Mouse (Mus musculus) NIH3T3 (cell line): ENCODE measurements around the gene Rinl.

Experiments used
- DNase-seq: peaks from one replicate; pipeline ENCODE4 v3.0.0-alpha.2; 2012; ENCODE audit warnings: low read depth

Rinl gene

DNA sequence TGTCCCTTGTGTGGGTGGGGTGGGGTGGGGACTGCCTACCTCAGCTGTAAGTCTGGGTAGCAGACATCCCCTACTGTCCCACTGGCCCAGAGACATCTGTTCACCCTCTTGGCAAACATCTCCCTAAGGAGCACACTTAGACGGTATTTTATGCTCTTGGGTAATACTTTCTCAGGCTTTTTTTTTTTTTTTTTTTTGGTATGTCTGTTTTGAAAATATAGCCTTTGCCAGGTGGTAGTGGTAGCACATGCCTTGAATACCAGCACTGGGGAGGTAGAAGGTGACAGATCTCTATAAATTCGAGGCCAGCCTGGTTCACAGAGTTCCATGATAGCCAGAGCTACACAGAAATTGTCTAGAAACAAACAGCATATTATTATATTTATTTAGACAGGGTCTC is 35.2 kb downstream of the Rinl start:
- DNase-seq: no peak

DNA sequence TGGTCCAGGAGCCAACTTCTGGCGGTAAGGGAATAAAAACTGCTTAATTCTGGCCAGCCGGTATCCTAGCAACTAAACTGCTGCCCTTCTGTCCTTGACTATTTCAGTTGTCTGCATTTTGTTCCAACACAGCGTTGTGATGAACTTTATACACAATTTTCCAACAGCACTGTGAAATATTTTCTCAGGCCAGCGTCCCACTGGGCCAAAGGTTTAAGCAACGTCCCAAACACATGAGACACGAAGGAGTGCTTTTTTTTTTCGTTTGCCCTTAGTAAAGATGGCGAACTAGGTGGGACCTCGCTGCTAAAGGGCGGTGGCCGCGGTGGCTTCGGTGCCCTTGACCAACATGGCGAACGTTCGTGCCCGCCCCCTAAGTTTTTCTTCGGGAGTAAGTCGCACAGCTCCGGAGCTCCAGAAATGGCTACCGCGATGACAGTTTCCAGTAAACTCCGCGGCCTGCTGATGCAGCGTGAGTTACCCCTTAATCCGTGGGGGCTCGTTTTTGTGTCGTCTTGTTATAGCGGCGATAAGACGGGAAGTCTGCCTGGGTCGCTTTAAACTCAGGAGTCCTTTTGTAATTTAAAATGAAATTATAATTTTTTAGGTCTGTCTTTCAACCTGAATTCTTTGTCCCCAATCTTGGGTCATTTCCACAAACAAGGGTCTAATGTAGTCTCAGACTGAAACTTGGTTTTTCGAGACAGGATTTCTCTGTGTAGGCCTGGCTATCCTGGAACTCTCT is 36.3 kb downstream of the Rinl start, which contains the start of gene Ech1:
Ech1 (plus strand) TSS at position 277 of the 745 bp plus-strand sequence.
- peak; percentile 98 for DNase-seq

DNA sequence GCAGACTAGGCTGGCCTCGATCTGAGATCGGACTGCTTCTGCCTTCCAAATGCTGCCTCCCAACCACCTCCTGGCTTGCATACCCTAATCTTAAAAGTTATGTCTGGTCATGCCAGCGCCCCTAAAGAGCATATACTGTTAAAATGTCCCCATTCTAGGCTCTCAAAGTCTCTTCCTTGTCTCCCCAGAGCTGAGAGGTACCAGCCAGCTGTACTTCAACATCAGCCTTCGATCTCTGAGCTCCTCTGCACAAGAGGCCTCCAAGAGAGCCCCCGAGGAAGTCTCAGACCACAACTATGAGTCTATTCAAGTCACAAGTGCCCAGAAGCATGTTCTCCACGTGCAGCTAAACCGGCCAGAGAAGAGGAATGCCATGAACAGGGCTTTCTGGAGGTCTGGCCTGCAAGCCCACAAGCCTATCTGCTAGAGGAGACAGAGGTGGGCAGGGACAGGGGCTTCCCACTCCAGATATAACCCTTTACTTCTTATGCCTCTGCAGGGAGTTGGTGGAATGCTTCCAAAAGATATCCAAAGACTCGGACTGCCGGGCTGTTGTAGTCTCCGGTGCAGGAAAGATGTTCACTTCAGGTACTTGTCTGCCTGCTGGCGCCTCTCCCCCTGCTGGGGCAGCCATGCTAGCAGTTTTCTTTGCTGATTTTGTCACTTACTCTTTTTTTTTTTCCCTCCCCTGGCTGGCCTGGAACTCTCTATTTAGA is 37.1 kb downstream of the Rinl start:
- peak; percentile 72 for DNase-seq

DNA sequence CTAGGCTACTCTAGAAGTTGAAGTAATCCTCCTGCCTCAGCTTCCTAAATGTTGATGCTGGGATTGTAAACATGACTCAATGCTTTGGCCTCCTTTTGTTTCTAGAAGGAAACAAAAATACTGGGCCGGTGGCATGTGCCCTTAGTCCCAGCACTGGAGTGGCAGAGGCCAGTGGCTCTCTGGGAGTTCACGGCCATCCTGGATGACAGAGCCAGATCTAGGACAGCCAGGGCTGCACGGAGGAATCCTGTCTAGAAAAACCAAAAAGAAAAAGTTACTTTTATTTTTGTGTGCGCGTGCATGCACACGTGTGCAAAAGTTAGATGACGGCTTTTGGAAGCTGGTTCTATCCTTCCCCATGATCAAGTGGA is 37.6 kb downstream of the Rinl start:
- DNase-seq: no peak

DNA sequence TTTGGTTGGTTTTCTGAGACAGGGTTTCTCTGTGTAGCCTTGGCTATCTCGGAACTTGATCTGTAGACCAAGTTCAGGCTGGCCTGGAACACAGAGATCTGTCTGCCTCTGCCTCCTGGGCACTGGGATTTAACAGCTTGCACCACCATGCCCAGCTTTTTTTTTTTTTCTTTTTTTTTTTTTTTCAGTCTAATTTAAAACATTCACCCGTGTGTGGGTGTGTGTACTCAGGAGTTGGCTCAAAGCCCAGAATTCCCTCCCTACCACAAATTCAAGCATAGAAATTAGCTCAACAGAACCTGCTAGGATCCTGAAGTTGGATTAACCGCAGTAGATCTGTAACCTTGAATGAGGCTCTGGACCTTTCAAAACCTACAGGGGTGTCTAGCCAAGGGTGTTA is 38.6 kb downstream of the Rinl start:
- peak; percentile 90 for DNase-seq

DNA sequence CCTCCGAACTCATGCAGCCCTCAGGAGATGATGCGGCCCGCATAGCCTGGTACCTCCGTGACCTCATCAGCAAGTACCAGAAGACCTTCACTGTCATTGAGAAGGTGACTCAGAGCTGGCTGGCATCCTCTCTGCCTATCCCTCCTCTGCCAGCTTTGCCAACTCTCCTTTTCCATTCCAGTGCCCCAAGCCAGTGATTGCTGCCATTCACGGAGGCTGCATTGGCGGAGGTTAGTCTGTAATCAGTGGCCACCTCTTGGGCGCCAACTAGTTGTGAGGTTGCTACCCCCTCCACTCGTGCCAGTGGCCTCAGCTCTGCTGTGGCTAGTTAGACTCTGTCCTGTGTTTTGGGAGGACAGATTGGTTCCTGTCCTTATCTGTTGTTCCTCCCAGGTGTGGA is 41.1 kb downstream of the Rinl start:
- no peak for DNase-seq

DNA sequence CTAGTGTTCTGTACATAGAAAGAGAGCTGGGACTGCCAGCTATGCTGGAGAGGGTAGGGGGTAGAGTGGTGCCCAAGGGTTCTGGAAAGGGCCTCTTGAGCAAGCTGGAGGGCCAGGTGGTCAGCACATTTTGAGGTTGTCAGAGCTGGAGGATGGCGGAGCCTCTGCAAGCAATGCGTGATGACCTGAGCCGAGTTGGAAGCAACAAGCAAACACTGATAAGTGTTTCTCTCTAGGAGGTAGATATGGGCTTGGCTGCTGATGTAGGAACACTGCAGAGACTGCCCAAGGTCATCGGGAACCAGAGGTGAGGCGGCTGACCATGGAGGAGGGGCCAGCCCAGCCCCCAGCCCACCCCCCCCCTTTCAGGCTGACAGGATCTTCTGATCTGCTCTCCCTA is 42.2 kb downstream of the Rinl start:
- no peak for DNase-seq

DNA sequence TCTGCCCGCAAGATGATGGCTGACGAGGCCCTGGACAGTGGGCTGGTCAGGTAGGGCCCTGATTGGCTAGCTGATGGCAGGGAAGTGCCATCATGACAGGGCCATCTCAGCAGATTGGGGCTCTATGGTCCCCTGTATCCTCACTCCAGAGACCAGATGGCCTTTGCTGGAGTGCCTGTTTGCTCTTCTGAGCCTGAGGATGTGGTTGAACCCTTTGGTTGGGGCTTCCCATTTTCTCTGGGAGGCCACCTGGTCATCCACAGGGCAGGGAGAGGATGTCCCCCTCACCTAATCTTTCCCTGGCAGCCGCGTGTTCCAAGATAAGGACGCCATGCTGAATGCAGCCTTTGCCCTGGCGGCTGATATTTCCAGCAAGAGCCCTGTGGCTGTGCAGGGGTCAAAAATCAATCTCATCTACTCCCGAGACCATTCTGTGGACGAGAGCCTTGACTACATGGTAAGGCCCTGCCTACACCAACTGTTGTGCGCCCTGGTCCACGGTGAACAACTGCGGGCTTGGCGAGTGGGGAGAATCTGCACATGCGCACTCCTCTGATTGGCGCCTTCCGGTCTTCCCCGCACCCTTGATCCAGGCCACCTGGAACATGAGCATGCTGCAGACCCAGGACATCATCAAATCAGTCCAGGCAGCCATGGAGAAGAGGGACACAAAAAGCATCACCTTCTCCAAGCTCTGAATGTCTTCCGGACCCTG is 42.8 kb downstream of the Rinl start:
- no peak for DNase-seq

DNA sequence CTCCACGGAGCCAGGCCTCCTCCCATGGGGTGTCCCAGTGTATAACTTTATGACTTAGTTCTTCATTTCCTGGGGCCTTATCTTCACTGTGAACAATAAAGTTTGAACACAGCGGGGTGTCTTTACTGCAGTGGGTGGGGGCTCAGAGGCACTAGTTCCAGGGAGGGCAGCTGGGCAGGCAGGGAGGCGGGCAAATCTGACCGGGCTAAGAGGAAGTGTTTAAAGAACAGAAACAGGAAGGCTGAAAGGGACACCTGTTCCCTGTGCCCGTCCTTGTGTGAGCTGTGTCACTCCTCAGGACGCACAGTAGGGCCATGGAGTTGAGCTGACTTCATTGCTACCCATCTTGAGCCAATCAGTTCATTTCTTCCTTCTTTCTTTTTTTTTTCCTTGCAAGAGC is 43.4 kb downstream of the Rinl start:
- DNase-seq: no peak

DNA sequence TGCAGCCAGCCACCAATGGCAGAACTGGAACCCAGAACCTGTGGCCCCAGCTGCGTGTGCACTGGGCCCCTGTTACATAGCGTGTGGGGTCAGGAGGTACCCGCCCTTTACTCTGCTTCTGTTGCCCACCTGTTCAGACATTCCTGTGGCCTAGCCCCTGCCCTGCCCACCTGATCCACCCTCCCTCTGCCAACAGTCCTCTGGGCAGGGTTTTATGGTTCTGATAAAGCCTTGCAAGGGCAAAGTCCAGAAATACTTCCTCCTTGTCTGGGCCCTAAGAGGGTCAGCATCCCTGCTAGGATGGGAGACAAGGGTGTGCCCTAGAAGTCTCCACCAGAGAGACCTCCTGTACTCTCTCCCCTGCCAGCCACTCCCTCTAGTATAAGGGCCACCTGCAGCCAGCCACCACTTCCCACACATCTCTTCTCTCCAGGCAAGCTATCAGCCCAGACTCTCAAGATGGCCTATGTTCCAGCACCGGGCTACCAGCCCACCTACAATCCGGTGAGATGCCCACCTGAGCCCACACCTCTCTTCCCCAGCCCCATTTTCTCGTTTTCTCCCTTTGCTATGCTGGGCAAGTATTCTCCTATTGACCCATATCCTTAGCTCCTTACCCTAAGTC is 45.1 kb downstream of the Rinl start, which contains the start of gene Lgals4:
Lgals4 (plus strand) TSS at position 132 of the 625 bp plus-strand sequence.
- DNase-seq: no peak

DNA sequence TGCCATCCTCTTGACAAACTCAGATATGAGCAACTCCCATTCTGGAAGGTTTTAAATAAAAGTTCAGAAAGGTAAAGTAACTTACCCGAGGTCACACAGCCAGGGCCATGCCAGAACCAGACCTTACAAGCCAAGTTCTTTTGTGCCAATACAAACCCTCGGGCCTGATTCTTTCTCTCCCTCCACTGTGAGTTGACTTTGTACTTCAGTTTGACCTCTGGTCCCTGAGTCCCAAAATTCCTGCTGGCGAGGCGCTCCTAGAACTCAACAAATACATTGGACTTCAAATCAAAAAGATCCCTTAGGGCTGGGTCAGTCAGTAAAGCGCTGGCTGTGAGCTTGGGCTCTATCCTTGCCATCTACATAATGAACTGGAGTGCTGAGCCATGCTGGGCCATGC is 48.2 kb downstream of the Rinl start:
- DNase-seq: no peak

DNA sequence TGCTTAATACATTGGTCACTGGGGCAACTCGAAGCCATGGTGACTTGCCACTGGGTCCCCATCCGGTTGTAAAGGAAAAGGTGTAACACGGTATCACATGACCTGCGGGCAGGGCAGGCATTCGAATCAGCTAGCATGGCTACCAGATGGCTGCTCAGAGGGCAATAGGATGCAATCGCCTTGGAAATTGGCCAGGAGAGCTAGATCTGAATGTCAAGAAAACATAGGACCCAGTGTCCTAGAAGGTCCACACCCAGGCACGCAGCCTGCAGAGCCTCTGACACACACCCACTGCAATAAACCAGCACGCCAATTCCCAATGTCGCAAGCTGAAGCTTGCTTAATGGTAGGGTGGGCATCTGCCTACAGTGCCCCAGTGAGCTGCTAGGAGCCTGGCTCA is 49.6 kb downstream of the Rinl start:
- DNase-seq: no peak

DNA sequence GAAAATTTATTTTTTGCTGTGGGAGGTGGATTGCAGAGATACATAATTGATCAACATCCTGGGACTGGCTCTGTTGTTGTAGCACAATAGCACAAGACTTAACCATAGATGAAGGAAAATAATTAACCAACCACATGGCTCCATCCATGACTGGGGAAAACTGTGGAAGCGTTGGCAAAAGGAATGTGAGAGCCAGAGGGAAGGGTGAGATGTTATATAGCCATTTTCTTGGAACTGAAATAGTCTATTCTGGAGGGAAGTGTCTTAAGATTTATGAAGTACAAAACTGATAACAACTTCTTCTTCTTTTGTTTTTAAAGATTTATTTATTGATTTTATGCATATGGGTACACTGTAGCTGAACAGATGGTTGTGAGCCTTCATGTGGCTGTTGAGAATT is 58.5 kb downstream of the Rinl start:
- no peak for DNase-seq
